Mouse (Mus musculus) cerebellum, postnatal 10 days (tissue): ENCODE results near the gene Slc16a6.
"Not testable (repeated sequence)": the region's sequence is repeated elsewhere in the genome, so short reads cannot be mapped to it uniquely, and the experiment has no call there.

Experiments used
- DNase-seq, 2 experiments: peaks; one replicate each; pipeline ENCODE4 v3.0.0; 2021; ENCODE audit warnings: mixed read lengths in 2 of 2

Slc16a6 gene

DNA sequence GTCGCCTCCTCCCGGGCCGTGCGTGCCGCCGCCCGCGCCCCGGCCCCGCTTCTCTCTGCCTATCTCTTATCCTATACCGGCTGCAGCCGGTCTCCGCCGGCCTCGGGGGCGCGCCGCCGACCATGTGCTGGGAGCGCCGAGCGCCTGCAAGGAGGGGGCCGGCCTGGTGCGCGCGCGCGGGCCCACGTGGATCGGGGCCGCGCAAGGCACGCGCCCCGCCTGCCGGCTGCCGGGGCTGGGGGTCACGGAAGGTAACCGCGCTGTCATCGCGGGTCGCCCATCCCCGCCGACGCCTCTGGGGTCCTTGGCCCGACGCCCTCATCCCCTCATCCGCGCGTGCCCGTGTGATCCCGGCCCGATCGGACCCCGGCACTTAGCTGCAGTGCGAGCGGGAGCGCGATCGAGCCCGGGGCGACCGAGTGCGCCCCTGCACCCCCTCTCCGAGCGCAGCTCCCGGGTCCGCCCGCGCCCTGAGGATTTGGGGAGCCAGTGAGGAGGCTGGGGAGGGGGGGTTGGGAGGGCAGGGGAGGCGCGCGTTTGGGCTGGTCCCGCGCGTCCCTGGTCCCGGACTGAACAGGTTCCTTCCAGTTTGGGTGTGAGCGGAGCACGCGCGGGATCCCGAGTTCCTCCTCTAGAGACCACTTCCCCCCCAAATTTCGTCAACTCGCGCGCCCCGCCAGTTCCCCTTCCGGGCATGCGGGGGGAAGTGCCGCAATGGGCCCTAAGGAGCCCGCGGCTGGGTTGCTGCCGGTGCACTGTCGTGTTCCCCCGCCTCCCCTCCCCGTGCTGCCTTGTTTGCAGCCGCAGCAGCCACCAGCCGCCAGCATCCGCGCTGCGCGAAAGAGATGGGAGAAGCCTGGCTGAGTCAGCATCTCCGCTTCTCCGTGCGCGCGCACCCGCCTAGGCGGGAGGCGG, at the start of gene Slc16a6, which contains the start of gene Arsg:
Slc16a6 (minus strand) TSS at position 428 of the 915 bp plus-strand sequence.
Arsg (plus strand) TSS at position 204 of the 915 bp plus-strand sequence.
- DNase-seq: peak; percentile 95

DNA sequence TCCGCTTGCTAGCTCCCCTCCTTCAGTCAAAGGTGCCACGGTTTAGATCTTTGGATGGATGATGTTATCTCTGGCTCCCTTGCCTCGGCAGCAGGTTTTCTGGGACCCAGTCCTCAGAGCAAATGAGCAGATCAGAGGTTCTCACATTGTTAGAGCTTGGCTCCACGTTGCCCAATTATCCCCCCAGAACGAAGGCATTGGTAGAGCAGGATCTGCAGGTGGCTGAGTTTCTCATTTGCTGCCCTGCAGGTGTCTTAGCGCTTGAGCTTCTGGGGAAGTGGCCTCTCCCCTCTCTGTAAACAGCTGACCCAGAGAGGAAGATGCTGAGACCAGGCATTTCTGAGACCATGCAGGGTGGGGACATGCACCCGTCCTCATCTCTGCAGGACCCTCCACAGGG, 47.6 kb upstream of the Slc16a6 start:
- DNase-seq: no peak

DNA sequence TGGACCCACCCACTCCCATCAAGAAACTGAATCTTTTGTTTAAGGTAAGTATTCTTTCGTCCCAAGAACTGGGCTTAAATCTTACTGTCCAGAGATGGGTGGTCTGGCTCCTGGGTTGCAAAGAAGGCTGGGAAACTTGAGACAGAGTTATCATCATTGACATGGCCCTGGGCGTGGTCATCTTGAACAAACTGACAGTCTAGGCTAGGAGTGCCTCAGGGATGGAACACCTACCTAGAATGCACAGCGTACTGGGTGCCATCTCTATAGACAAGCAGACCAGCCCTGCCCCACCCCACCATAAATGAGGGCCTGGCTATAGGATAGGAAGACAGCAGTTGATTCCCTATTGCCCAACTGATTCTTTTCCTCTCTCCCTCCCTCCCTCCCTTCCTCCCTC, 44.4 kb upstream of the Slc16a6 start:
- no peak for DNase-seq

DNA sequence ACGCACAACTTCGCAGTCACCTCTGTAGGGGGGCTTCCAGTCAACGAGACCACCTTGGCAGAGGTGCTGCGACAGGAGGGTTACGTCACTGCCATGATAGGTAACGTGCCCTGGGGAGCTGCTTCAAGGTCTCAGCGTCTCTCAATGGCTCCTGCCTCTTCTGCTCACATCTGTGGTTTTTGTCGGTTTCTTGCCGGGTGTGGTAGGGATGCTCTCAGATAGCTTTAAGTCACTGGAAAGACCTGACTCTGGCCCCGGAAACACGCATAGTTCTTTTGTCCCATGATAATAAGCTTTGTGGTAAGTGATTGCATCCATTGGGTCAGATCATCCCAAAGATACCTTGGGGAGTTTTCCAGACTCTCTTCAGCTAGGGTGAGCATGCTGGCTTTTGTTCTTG, 43.9 kb upstream of the Slc16a6 start:
- DNase-seq: no peak

DNA sequence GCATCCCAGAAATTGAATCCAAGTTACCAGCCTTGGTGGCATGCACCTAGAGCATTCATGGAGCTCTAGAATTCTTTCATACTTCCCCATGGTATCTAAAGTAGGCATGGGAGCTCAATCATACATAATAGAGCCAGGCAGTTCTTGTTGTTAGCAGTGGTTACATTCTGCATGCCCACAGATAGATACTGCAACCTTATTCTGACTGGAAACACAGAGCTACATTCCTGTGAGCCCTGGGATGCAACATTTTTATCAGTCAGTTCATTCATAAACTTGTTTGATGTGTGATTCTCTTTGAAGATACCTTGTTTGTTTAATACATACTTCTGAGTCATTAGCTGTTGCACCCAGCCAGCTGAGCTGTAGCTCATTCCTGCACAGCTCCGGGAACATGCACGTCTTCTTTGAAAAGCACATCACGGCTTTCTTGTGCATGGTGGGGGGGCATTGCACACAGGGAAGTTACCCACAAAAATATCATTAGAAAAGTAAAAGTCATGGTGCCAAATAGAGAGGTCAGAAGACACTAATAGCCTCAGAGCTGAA, 40.7 kb upstream of the Slc16a6 start:
- DNase-seq: no peak

DNA sequence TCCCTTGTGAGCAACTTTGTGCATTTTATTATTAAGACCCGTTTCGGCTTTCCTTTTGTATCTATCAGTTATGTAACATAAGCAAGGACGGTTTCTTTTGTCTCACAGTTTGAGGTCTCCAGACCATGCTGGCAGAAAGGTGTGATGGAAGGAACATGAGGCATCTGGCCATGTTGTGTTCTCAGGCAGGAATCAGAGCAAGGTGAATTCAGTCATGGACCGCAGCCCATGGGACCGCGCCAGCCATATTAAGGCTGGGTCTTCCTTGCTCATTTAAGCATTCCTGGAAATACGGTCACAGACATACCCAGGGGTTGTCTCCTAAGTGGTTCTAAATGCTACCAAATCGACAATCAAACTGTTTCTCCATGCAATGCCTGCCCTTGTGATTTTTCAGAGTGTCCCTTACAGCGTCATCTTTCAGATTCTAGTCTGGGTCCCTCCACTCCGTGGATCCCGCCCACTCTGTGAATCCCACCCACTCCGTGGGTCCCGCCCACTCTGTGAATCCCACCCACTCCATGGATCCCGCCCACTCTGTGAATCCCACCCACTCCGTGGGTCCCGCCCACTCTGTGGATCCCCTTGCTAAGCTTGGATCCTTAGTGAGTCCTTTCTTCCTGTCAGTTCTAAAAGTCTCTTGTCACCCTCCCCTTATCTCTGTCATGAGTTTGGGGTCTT, 39.7 kb upstream of the Slc16a6 start:
- peak in 1 of 2 experiments; percentile 36 for DNase-seq

DNA sequence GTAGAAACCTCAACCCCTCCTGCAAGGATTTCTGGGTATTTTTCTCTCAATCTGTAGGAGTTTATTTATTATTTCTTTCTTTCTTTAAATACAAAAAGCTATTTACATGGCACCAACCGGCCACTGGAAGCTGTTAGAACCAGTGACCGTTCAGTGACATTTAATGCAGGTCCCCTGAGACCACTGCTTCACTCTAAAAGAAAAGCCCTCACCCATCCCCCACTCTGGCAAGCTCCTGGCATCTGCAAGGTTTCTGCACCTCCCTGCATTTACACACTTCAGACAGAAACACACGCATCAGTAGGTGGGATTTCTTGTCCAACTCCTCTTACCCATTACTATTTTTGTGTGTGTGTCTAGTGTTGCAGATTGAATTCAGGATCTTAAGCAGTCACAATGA, 33.7 kb upstream of the Slc16a6 start:
- peak; percentile 43 to 53 for DNase-seq

DNA sequence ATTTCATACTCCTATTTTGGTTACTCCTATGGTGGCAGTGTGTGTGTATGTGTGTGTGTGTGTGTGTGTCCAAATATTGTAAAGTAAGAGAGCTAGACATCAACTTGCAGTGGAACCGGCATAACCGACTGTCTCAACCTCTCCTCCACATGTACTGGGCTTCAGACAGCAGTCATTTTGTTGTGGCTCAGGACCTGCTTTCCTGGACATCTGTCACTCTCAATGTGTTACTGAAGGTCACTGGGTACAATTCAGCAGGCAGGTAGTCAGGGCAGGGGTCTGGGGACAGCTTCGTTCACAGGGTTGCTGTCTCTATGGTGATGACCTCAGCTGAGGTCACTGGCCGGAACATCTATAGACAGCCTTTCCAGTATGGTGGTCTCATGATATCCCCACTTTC, 32.4 kb upstream of the Slc16a6 start:
- no peak for DNase-seq

DNA sequence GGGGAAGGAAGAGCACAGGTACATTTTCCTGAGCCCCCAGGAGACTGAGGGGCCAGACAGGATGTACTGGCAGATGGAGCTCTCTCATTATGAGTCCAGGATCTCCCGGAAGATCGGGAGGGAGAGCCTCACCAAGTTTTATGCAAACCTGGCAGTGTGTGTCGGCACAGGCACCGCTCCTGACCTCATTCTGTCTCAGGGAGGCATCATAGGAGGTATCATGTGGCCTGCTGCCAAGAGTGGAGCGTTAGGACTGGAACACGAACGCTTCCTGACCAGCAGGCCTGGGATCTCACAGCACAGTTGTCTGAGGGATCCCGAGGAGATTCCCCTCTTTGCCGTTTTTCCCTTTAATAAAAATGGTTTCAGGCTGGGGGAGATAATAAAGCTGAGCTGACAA, 31.6 kb upstream of the Slc16a6 start:
- DNase-seq: peak; percentile 89

DNA sequence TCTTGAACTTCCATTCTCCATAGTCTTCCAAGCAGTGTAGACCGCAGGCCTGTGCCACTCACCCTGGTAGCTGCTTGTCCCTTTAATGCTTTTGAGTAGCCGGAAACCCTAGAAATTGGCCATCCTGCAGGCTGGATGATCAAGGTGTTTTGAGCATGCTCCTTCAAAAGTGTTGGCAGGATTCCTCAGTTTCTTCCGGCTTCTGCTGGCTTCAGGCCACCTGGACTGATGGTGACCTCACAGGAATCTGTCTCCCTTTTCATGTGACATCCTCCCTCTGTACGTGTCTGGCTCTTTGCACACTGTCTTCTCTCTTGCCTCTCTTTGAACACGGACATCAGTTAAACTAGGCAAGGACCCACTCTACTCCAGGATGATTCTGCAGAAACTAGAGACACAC, 26.8 kb upstream of the Slc16a6 start:
- peak; percentile 75 to 79 for DNase-seq

DNA sequence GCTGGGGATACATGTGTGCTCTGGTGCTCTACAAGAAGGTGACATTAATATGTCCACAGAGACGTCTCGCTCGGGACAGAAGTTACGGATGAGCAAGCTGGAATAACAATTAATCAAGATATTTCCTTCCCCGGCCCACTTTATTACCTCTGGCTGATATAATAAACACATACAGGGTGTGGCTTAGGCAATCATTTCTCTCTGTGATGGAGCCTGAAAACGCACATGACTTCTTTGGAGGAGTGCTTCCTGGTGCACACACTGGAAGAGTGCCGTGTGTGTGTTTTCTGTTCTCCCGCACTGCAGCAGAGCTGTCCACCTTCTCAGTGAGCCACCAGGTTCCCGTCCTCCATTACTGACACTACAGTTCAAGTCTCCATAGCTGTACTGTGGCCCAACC, 24.6 kb upstream of the Slc16a6 start:
- DNase-seq: no peak

DNA sequence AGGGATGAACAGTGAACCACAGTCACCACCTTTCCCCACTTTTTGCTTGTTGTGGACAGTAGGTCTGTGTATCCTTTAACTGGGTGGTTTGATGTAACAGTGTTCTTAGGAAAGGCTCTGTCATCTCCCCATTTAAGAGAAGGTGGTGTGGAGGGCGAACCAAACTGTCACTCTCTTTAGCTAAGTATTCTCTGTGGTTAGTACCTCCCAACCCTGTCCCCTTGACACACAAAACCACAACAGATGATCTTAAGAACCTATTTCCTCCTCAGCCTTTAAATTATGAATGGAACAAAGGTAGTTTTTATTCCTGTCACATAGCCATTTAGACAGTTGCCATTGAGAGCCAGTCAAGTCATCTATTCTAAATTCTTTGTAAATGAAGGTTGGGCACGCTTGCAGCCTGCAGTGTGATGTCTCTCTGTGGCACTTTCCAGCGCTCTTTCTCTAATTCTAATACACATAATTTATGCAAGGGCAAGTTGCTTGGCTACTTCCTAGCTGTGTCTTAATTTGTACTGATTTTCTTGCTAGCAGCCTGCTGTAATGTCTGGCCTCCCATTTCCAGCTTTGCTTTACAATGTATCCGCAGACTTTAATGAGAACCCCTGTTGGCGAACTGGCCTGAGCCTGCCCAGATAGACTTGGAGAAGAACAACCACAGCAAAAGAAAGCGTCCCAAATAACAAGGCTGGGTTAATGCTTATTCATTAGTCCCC, 23.8 kb upstream of the Slc16a6 start:
- DNase-seq: no peak

DNA sequence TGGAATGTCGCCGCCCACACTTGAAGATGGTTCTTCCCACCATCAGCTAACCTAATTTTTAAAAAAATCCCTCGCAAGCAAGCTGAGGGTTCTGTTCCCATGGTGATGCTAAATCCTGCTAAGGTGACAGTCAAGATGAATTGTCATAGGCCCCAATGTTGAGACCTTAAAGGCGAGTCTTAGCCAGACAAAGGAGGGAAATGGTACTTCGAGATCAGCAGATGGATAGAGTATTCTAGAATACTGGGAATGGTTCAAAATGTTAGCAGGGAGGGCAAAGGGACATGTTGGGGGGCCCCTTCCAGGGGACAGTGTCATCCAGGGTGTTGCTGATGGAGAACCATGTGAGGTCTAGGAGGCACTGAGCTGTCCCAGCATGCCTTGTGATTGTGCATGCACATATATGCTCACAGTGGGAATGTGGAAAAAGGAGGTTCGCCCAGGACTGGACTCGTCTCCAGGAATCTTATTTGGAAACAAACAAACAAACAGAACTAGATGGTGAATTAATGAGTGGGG, 23.1 kb upstream of the Slc16a6 start:
- no peak for DNase-seq

DNA sequence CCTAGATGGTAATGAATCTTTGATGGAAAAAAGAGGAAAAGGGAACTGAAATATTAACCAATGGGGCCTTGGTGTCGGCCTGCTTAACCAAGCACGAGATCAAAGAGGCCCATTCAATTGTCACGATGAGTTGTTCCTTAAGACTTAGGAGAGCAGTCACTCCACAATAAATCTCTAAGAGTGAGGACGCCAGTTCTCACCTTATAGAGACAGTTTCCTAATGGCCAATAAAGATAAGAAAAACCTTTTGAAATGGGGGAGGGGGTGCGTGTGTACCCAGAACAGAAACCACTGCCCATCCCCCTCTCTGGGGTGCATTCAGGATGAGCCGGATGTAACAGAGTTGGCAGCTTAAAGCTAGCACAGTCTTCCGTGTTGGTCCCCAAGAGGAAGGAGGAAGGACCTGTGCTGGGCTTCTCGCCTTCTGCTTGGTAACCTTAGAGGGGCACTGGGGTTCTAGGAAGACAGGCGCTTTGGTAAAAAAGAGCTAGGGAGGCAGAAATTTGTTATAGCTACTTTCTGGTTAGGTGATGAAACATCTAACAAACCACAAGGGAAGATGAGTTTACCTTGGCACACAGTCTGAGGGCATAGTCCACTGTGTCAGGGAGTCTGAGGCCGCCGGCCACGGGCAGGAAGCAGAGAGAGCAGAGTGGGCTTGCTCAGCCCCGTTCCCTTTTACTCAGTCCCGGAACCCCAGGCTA, 22.5 kb upstream of the Slc16a6 start:
- DNase-seq: no peak

DNA sequence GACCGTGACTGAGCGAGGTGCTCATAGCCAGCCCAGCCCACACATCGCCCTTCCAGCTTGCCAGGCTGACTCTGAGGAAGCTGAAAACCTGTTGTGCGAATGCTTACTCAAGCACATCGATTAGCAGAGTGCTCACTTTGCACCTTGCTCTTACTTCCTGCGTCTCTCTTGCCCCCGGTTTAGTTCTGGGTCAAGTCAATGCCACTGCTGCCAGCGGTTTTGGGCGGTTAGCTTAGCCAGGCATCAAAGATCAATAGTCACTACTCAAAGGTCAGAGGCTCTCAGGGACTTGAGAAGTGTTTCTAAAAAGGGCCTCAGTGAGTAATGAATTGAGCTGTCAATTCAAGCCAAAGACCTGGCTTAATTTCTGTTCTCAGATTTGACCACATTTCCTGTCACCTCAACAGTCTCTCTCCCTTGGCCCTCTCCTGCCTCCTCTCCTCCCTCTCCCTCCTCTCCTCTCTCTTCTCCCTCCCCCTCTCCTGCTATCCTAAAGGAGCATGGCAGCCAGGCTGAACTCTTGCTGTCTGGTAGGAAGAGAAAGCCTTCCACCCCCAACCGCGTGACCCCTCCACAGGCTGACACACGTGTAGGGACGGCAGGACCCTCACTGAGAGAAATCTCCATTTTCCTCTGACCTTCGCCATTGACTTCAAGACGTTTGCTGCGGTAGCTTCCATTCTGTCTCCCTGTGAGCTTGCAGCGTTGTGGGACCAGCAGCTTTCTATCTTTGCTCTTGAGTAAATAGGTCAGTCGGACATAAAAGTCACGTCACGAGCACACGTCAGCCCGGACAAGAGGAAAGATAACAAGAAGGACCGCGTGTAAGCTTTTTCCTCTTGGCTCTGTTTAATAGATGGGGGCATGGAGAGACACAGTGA, 21.7 kb upstream of the Slc16a6 start:
- DNase-seq: no peak

DNA sequence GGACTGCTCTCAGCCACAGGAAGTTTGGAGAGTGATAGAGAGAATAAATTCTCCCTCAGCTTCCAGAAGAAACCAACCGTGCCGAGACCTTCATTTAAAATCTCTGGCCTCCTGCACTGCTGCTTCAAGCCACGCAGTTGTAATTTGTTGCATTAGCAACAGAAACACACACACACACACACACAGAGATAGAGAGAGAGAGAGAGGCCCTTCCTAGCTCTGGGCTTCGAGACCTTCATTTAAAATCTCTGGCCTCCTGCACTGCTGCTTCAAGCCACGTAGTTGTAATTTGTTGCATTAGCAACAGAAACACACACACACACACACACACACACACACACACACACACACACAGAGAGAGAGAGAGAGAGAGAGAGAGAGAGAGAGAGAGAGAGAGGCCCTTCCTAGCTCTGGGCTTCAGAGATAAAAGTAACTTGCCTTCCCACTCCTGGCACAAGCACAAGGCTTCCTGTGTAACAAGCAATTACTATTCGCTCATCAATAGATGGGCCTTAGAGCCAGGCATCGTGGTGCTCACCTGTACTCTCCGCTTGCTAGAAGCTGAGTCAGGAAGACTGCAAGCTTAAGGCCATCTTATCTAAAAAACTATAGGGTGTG, 19.6 kb upstream of the Slc16a6 start:
- not testable (repeated sequence) for DNase-seq

DNA sequence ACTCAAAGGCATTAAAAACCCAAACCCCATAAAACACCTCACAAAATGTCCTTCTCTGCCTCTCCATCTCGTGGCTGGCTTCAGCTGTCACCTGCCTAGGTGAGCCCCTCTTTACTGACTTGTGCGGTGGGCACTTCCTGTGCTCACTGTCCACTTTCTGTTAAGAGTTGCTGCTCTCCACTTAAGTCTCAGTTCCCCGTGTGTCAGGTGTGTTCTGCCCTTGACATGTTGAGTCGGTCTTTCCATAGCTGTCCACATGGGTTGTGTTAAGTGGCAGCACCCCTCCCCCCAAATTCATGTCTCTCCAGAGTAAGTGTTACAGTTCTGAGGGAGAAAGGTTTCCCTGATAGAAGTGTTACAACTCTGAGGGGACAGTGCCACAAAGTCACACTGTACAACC, 18.4 kb upstream of the Slc16a6 start:
- no peak for DNase-seq

DNA sequence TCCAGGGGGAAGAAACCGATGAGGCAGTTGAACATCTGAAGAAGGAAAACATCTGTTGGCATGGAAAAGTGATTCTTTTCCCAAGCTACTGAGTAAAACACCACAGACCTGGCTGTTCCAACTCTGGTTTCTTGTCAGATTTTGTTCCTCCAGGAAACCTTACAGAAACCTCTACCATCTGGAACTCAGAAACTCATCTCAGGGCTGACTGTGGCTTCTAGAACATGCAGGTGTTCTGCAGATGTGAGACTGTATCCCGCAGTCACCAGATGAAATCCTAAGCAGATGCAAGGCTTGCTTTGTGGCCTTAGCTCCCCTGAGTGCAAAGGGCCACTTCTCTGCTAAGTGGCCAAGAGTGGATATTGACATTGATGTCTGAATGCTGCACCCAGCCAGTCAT, 16.4 kb upstream of the Slc16a6 start:
- DNase-seq: no peak

DNA sequence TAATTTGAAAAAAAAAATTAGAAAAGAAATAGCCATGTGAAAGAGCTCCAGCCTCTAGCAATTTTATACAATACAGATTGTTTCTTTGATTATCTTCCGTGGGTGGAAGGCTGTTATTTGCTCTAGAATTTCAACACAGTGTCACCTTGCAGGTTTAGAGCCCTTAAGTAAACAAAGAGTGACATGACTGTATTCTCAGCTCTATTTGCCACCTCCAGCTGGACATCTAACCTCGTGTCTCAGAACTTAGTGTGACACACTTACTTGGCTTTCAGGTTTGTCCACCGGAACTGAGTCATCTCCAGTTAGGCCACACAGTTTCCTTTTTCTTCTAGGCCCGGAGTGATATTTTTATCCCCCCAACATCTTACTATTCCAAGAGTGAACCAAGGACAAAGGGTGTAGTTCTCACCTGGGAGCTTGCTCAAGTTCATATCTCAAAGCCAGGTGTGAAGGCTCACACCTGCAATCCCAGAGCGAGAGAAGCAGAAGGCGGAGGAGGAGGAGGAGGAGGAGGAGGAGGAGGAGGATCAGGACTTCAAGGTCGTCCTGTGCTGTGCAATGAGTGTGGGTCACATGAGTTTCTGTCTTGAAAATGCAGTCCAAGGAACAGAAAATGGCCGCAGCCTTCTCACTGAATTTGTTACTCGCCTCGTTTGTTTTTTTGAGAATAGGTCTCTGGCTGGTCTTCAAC, 14.7 kb upstream of the Slc16a6 start:
- DNase-seq: no peak

DNA sequence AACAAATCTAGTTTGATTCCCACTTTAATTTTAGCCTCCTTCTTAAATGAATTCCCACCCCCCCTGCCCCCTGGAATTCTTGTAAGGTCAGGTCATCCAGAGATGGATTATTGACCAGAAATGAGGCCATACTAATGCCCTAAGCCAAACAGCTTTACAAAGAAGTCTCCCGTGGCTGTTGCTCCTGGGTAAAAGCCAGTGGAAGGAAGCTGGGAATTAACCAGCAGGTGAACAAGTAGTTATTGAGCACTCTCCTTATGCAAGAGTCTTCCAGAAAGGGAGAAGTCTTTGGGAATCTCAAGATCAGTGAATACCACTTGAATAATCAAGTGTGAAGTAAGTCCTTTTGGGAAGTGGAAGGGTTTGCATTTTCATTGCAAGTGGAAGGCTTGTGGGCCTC, 13.7 kb upstream of the Slc16a6 start:
- no peak for DNase-seq
